Mouse (Mus musculus) hindbrain, embryonic 12.5 days (tissue): Measurements from ENCODE around the gene Rnasel. TPM values are rescaled to one million over a fixed set of nuclear protein-coding genes. Genes with fewer than 3 reads are reported as not detected.

Experiments used
- ATAC-seq: fragments of 200-750 bp; cut with Nextera tagmentation; 2 replicates; pipeline ENCODE4 v1.8.0; 2017; ENCODE audit warnings: moderate TSS enrichment; ENCODE audit not compliant: low FRiP score
- H3K27ac ChIP-seq: fragments of 300-500 bp; sonication (generic); 2 replicates; pipeline ENCODE4 v1.5.1; 2016; ENCODE audit warnings: mild to moderate bottlenecking
- H3K27me3 ChIP-seq: fragments of 300-500 bp; sonication (generic); 2 replicates; pipeline ENCODE4 v1.6.1; 2016; ENCODE audit warnings: mild to moderate bottlenecking
- H3K36me3 ChIP-seq: fragments of 300-500 bp; sonication (generic); 2 replicates; pipeline ENCODE4 v1.6.1; 2016; ENCODE audit warnings: mild to moderate bottlenecking
- H3K4me1 ChIP-seq: fragments of 300-500 bp; sonication (generic); 2 replicates; pipeline ENCODE4 v1.6.1; 2016
- H3K4me2 ChIP-seq: fragments of 300-500 bp; sonication (generic); replicated peaks from 2 replicates; pipeline ENCODE4 v1.6.1; 2016; ENCODE audit warnings: mild to moderate bottlenecking
- H3K4me3 ChIP-seq: fragments of 300-500 bp; sonication (generic); 2 replicates; pipeline ENCODE4 v1.5.1; 2016; ENCODE audit warnings: mild to moderate bottlenecking
- H3K9ac ChIP-seq: fragments of 300-500 bp; sonication (generic); 2 replicates; pipeline ENCODE4 v1.6.1; 2016; ENCODE audit warnings: mild to moderate bottlenecking, moderate library complexity
- H3K9me3 ChIP-seq: fragments of 300-500 bp; sonication (generic); replicated peaks from 2 replicates; pipeline ENCODE4 v1.6.1; 2016; ENCODE audit warnings: mild to moderate bottlenecking
- WGBS: fragments of 180-500 bp; shearing (Covaris S2); methylation state at CpG from one replicate; pipeline ENCODE4 v1.1.7; 2016; 5-methylcytosine and 5-hydroxymethylcytosine counted together
- polyA plus RNA-seq: library from polyadenylated mRNA; unstranded; fragments of >200 nt; fragmentation: Nextera tagmentation; extraction: Ambion mirVana; gene quantifications from 2 replicates; pipeline ENCODE4 v1.2.1, GENCODE M21; 2016

The Rnasel gene
- 39.5 and 40.0 TPM in 2 replicates for polyA plus RNA-seq

DNA sequence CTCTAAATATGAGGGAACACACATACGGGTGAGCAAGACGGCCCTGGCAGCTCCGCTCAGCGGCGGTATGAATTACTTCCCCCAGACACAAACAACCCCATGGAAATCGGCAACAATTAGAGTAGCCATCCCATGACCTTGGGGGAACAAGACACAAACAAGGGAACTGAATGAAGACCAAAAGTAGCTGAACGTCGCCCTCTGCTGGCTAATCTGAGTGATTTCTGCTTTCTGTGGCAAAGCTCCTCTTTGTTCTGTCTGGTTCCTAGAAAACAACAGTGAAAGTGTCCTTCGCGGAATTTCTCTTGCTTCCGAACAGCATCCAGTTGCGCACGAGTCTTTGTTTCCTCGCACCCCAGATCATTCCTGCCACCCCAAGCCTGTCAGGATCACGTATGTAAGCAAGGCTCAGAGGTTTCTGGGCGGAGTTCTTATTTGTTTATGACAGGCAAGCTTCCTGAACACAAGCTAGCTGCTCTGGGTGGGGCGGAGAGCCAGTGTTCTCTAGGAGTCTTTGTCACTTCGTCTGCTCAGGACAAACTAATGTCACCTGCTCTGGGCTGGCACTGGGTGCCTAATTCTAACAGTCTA lies at the start of gene Rnasel:
Gene Rnasel (plus strand): TSS at position 216 of the 591 bp plus-strand sequence.
- ATAC-seq, result peak; percentile 66
- WGBS, result 6% methylated on average over 18 of the region's 18 CpGs

DNA sequence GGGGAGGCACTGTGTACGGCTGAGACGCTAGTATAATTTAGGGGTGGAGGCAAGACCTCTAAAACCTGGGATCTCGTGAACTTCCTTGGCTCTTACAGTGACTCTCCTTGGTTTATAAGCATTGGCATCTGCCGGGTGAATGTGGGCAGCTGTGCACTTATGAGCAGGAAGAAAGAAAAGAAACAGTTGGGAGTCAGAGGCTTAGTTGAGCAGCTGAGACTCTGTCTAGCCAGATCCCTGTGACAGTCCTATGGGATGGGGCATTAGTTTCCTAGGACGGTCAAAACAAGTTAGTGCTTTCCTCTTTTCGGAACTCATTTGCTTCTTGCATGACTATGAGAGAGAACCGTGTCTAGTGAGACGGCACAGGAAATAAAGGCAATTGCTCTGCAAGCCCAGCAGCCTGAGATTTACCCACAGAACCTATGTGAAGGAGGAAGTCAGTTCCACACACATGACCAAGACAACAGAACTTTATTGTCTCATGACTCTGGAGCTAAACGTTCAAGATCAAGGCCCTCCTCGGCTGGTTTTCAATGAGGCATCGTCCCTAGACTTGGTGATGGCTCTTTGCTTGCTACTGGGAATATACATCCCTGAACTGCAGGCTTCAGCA lies 48.7 kb upstream of the Rnasel start:
- Histone ChIP-seq H3K9ac (no peak overlapping the region), H3K4me2 (no peak overlapping the region), H3K4me1 (peaks cover 41% of the 10 kb centered on the region), H3K27me3 (no peaks in the 10 kb centered on the region), H3K9me3 (no peaks in the 10 kb centered on the region), H3K4me3 (no peak overlapping the region), H3K36me3 (no peaks in the 10 kb centered on the region), H3K27ac (no peak overlapping the region)
- WGBS, result 81% methylated on average over 11 of the region's 11 CpGs
- no peak for ATAC-seq

More for the DNA sequence above, at the start of gene Rnasel:
- Histone ChIP-seq H3K27me3 (no peaks in the 10 kb centered on the region), H3K4me2 (peak within 1 kb of the TSS; percentile 63), H3K4me3 (peak within 1 kb of the TSS; percentile 44), H3K27ac (peak within 1 kb of the TSS; percentile 88), H3K4me1 (peaks cover 51% of the 10 kb centered on the region), H3K36me3 (peaks cover 11% of the 10 kb centered on the region), H3K9ac (peak within 1 kb of the TSS; percentile 79), H3K9me3 (no peaks in the 10 kb centered on the region)

DNA sequence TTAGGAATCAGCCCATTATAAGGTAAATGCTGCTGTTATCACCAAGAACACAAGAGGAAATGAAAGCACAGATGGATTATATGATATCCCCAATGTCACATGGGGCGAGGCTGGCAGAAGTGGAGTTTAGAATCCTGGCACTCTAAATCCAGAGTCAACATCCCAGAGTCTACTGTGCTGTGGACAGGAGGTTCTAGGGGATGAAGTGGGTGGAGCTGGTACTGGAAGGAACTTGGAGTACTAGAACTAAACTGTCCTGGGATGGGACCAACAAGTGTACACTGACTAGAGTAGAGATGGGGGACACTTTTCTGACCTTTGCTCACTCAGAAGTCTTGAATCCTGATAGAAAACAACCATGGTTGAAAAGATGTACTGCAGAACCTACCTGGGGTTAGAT lies 47.8 kb upstream of the Rnasel start:
- no peaks in the 10 kb centered on the region for H3K9me3 ChIP-seq
- H3K4me1 ChIP-seq, result peaks cover 41% of the 10 kb centered on the region
- no peaks in the 10 kb centered on the region for H3K36me3 ChIP-seq
- H3K27me3 ChIP-seq, result no peaks in the 10 kb centered on the region
- no peak for ATAC-seq
- no peak overlapping the region for H3K9ac ChIP-seq
- 95% methylated on average over 1 of the region's 1 CpGs for WGBS
- no peak overlapping the region for H3K4me3 ChIP-seq
- H3K4me2 ChIP-seq, result no peak overlapping the region
- no peak overlapping the region for H3K27ac ChIP-seq

DNA sequence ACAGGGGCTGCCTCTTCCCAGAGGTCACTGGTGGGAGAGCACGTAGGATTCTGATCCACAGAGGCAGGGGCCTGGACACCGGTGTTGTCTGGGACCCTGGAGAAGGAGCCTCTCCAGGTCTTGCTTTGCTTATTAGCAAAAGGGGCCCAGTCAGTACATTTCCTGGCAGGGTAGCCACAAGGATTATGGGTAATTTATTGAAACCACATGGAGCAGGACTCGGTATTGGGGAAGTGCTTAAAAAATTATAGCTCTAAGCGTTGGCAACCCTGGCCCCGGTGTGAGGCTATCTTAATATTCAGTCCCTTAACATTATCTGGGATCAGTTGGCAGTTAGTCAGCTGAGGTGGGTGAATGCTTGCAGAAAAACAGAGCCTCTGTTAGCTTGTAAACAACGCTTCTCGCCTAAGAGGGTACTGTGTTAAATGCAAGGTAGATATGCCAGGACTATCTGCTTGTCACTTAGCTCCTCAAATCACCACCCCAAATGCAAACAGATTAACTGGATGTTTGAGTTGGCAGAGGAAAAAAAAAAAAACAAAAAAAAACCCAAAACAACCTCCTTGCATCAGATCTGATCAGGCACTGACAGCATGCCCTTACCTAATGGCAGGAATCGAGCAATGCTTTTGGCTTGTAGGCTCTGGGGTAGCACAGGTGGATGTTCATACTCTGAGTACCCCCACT lies 46.9 kb upstream of the Rnasel start:
- H3K9ac ChIP-seq, result no peak overlapping the region
- no peaks in the 10 kb centered on the region for H3K9me3 ChIP-seq
- H3K4me3 ChIP-seq, result no peak overlapping the region
- no peaks in the 10 kb centered on the region for H3K36me3 ChIP-seq
- H3K27ac ChIP-seq, result peak overlapping the region; percentile 55; the same call in 1 of the 2 replicates
- H3K4me1 ChIP-seq, result peaks cover 41% of the 10 kb centered on the region
- no peaks in the 10 kb centered on the region for H3K27me3 ChIP-seq
- 78% methylated on average over 8 of the region's 8 CpGs for WGBS
- no peak; the same call in 1 of the 2 replicates for ATAC-seq
- no peak overlapping the region for H3K4me2 ChIP-seq

DNA sequence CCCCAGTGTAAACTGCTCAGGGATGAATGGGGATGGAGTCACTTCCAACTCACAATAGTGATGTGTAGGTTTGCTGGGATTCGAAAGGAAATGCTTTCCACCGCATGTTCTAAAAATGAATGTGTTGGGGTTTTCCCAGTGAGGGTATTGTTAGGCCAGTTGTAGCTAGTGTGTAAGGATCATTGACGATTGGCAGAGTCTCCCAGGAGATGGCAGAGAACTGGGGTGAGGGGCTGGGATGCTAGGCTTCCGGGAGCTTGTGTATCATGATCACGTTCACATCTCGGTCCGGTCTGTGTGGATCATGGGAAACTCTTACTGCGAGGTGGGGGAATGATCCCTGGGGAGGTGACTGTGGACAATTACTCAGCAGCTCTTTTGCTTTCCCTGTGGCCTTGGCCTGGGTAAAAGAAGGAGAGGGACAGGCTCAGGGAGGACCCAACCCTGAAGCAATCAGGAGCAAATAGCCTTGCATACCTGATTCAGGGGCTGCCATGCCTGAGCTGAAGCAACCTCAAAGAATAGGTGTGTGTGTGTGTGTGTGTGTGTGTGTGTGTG lies 46.3 kb upstream of the Rnasel start:
- Histone ChIP-seq H3K4me2 (peak overlapping the region; percentile 27; the same call in 1 of the 2 replicates), H3K9me3 (no peaks in the 10 kb centered on the region), H3K27ac (peak overlapping the region; percentile 55), H3K36me3 (no peaks in the 10 kb centered on the region), H3K4me3 (no peak overlapping the region), H3K4me1 (peaks cover 37% of the 10 kb centered on the region), H3K9ac (no peak overlapping the region), H3K27me3 (no peaks in the 10 kb centered on the region)
- 46% methylated on average over 8 of the region's 8 CpGs for WGBS
- peak; percentile 39 for ATAC-seq

DNA sequence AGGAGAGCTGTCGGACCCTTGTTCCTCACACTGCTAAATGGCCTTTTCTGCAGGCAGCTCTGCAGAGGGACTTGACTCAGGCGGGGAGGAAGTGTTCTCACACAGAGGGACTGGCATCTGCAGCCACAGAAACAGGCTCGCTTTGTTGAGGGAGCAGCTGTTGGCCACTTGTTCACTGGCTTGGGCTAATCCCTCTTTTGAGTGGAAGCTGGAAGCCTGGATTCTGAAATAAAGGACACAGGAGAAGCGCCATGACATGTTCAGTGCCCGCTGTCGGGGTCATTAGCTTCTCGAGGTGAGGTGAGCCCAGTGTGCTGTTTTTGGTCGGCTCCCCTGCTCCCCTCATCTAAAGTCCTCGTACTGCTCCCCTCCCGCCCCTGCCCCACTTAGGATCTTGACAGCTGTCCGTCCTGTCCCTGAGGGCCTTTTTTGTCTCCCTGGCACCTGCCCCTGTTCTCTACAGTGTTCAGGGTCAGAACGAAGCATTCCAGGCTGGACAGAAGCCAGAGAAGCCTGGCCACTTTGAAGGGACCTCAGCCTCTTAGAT lies 45.7 kb upstream of the Rnasel start:
- Histone ChIP-seq H3K4me1 (peaks cover 34% of the 10 kb centered on the region), H3K9me3 (no peaks in the 10 kb centered on the region), H3K4me2 (peak overlapping the region; percentile 27), H3K36me3 (no peaks in the 10 kb centered on the region), H3K4me3 (no peak overlapping the region), H3K9ac (no peak overlapping the region), H3K27ac (peak overlapping the region; percentile 55), H3K27me3 (no peaks in the 10 kb centered on the region)
- 4% methylated on average over 12 of the region's 12 CpGs for WGBS
- ATAC-seq, result peak; percentile 77

DNA sequence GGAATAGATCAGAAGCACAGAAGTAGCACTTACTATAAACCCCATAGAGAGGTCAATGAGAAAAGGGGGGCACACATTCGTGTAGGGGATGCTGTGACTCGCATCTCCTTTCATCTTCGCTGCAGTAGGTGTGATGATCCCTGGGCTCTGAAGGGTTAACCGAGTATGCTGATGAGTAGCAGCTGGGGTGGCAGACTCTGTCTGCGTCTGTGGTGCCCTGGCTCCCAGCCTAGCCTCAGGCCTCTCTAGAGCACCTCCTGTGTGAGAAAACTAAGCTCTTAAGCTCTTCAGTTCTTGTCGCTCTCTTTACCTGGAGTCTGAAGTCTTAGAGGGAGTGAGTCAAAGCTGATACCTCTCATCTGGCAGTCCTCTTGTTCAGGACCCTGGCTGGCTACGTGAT lies 45.1 kb upstream of the Rnasel start:
- Histone ChIP-seq H3K27me3 (no peaks in the 10 kb centered on the region), H3K36me3 (no peaks in the 10 kb centered on the region), H3K4me2 (0 out of 2 replicates have a peak overlapping the region, but pooled peaks have one; percentile 27), H3K27ac (peak overlapping the region; percentile 55; the same call in 1 of the 2 replicates), H3K9ac (no peak overlapping the region), H3K4me3 (no peak overlapping the region), H3K4me1 (peaks cover 28% of the 10 kb centered on the region), H3K9me3 (no peaks in the 10 kb centered on the region)
- no peak for ATAC-seq
- WGBS, result 9% methylated on average over 7 of the region's 7 CpGs

DNA sequence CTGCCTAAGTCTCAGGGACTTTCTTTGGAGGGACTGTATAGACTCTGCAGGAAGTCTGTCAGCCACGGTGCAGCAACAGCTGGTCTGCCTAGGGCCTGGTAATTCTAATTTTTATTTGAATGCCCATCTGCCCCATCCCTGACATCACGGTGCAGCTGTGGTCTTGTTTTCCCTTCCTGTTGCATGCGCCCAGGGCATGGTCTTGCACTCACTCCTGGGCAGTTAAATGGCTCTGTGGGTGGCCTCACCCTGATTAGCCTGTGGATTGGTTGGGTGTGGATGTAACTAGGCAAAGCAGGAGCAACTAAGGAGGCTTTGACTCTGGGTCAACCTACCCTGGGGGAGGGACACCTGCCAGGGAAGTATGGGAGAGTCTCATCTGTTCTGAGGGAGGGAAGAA lies 44.2 kb upstream of the Rnasel start:
- H3K36me3 ChIP-seq, result no peaks in the 10 kb centered on the region
- H3K27ac ChIP-seq, result no peak overlapping the region
- H3K27me3 ChIP-seq, result no peaks in the 10 kb centered on the region
- peak; percentile 24; the same call in 1 of the 2 replicates for ATAC-seq
- H3K4me1 ChIP-seq, result peaks cover 26% of the 10 kb centered on the region
- H3K9ac ChIP-seq, result no peak overlapping the region
- WGBS, result 15% methylated on average over 3 of the region's 3 CpGs
- no peaks in the 10 kb centered on the region for H3K9me3 ChIP-seq
- no peak overlapping the region for H3K4me3 ChIP-seq
- H3K4me2 ChIP-seq, result no peak overlapping the region

DNA sequence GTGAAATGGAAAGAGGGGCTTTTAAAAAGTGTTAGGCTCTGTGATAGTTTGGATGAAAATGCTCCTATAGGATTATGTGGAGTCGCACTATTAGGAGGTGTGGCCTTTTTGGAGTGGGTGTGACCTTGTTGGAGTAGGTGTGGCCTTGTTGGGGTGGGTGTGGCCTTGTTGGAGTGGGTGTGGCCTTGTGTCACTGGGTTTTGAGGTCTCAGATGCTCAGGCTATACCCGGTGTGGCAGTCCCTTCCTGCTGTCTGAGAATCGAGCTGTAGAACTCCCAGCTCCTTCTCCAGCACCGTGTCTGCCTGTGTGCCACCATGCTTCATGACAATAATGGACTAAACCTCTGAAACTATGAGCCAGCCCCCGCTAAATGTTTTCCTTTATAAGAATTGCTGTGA lies 40.6 kb upstream of the Rnasel start:
- no peak for ATAC-seq
- WGBS, result 84% methylated on average over 5 of the region's 5 CpGs
- no peaks in the 10 kb centered on the region for H3K27me3 ChIP-seq

DNA sequence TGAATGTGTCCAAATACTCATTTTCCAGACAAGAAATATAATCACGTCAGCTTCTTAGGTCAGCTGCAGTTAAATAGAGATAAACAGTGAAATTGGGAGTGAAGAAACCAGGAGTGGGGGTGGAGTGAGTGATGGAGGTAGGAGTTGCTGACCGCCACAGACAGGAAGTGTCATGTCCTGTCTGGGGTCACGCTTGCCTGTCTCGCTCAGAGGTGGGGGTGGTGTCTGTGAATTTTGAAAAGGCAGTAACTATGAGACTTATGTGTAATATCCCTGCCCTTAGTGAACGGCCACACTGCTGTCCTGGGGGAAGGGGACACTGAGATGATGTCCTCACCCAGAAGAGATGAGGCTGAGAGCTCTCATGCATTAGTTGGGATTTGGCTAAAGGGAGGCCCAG lies 39.8 kb upstream of the Rnasel start:
- no peak overlapping the region for H3K9ac ChIP-seq
- H3K36me3 ChIP-seq, result no peaks in the 10 kb centered on the region
- H3K4me1 ChIP-seq, result peaks cover 7% of the 10 kb centered on the region
- H3K27ac ChIP-seq, result no peak overlapping the region
- no peak overlapping the region for H3K4me3 ChIP-seq
- no peaks in the 10 kb centered on the region for H3K9me3 ChIP-seq
- 72% methylated on average over 5 of the region's 5 CpGs for WGBS
- no peak for ATAC-seq
- H3K4me2 ChIP-seq, result no peak overlapping the region
- no peaks in the 10 kb centered on the region for H3K27me3 ChIP-seq

More for the DNA sequence above, 40.6 kb upstream of the Rnasel start:
- Histone ChIP-seq H3K27ac (no peak overlapping the region), H3K9ac (no peak overlapping the region), H3K4me3 (no peak overlapping the region), H3K4me1 (peaks cover 16% of the 10 kb centered on the region), H3K36me3 (no peaks in the 10 kb centered on the region), H3K4me2 (no peak overlapping the region), H3K9me3 (no peaks in the 10 kb centered on the region)

DNA sequence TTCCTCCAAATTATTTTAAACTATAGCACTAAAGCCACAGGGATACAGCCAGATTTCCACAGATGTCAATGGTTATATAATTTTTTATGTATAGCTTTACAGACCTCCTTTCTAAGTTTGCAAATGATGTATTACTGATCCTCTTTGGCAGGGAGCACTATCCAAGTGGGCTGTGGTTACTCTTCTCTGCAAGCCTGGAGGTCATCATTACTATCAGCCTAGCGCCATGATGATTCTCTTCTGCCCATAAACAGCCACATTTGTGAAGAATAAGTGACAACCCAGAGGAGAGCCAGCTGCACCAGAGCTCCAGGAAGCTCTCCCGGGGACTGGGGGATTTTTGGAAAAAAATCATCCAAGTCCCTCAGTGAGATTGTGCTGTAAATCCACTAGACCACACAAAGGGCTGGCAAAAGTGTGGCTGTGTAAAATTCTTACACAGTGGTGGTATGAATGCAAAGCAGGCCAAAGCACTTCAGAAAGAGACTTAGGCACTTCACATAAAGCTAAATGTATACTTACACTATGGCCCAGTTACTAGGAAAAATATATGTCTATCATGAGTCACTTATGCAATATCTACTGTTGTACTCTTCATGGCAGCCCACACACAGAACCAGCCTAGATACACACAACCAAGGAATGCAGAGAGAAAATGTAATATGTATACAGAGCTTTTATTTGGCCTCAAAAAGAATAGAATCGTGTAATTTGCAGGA lies 37.5 kb upstream of the Rnasel start:
- H3K4me2 ChIP-seq, result no peak overlapping the region
- H3K4me1 ChIP-seq, result no peaks in the 10 kb centered on the region
- H3K36me3 ChIP-seq, result no peaks in the 10 kb centered on the region
- H3K9ac ChIP-seq, result no peak overlapping the region
- no peaks in the 10 kb centered on the region for H3K9me3 ChIP-seq
- no peak overlapping the region for H3K27ac ChIP-seq
- ATAC-seq, result no peak
- H3K4me3 ChIP-seq, result no peak overlapping the region
- WGBS, result 89% methylated on average over 3 of the region's 3 CpGs
- H3K27me3 ChIP-seq, result no peaks in the 10 kb centered on the region
